Mouse (Mus musculus): ENCODE measurements around the gene Zdhhc14. TPM values are rescaled to one million over a fixed set of nuclear protein-coding genes. Genes with fewer than 3 reads are reported as not detected.

Gene Zdhhc14
- polyA plus RNA-seq, 1 experiment from 2014 or later = 1.6 TPM

GRCm38 (mm10) chr17:5567943-5568342, 75.6 kb downstream of the Zdhhc14 start:
- ATAC-seq (ENCODE audit: insufficient read depth) = peak; percentile 87
- H3K36me3 ChIP-seq (ENCODE audit: insufficient read depth) = no peaks in the 10 kb centered on the region
- 22% methylated on average over 5 of the region's 5 CpGs for WGBS
- peaks cover 9% of the 10 kb centered on the region; the same call in 1 of the 2 replicates for H3K4me1 ChIP-seq (ENCODE audit: insufficient read depth)
- no peaks in the 10 kb centered on the region for H3K9me3 ChIP-seq (ENCODE audit: low read depth, low read length)
- H3K4me2 ChIP-seq = no peak overlapping the region
- no peak for TF ChIP-seq CTCF (IDR thresholded peaks at IDR 0.05; ENCODE audit: low read depth)
- H3K27ac ChIP-seq (ENCODE audit: low read depth) = peak overlapping the region; percentile 27; the same call in 1 of the 2 replicates
- no peak overlapping the region for H3K9ac ChIP-seq
- H3K27me3 ChIP-seq (ENCODE audit: insufficient read depth, low read length) = no peaks in the 10 kb centered on the region
- DNase-seq = peak; percentile 92
- no peak overlapping the region for H3K4me3 ChIP-seq (ENCODE audit: low read depth, low read length)

DNA sequence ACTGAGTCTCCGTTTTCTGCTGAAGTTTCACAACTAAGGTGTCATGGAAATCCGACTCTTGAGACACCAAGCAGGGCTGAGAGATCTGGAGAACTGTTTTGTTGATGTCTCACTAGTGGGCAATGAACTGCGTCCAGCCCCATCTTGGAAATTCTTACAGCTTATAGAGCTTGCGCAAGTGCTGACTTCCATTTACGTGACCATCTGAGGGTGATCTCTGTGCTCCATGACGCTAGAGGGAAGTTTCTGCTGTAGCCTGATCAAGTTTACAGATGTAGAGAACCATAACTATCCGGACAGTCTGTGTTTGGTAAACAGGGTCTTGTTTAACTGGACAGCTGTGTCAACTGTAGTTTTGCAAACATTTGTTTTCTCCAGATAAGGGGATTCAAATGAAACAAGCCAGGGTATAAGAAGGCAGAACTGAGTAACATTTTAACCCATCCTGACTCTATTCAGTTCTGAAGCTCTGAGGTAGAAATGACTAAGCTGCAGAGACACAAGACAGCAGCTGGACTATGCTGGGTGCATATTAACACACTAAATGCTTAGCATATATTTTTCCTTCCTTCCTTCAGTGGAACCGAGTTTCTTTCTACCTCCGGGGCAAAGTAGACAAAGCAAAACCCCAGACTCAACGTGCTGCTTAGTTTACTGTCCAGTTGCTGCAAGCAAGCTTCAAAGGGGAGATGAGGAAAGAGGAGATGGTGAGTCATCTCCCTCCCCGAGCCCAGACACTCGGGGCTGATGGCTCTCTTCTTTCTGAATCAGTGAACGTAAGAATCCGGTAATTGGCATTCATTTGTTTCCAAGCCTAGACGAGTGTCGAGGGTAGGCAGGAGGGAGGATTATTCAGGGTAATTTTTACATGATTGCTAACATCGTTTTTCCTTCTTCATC, 77.0 kb downstream of the Zdhhc14 start:
- Histone ChIP-seq H3K4me2 (no peak overlapping the region), H3K27me3 (ENCODE audit: insufficient read depth, low read length) (no peaks in the 10 kb centered on the region), H3K9ac (no peak overlapping the region), H3K27ac (ENCODE audit: low read depth) (no peak overlapping the region), H3K9me3 (ENCODE audit: low read depth, low read length) (no peaks in the 10 kb centered on the region), H3K4me1 (ENCODE audit: insufficient read depth) (peaks cover 9% of the 10 kb centered on the region; the same call in 1 of the 2 replicates), H3K4me3 (ENCODE audit: low read depth, low read length) (no peak overlapping the region), H3K36me3 (ENCODE audit: insufficient read depth) (no peaks in the 10 kb centered on the region)
- ATAC-seq (ENCODE audit: insufficient read depth) (no peak), DNase-seq (no peak)
- 65% methylated on average over 17 of the region's 17 CpGs for WGBS
- TF ChIP-seq CTCF (IDR thresholded peaks at IDR 0.05; ENCODE audit: low read depth) = no peak

DNA sequence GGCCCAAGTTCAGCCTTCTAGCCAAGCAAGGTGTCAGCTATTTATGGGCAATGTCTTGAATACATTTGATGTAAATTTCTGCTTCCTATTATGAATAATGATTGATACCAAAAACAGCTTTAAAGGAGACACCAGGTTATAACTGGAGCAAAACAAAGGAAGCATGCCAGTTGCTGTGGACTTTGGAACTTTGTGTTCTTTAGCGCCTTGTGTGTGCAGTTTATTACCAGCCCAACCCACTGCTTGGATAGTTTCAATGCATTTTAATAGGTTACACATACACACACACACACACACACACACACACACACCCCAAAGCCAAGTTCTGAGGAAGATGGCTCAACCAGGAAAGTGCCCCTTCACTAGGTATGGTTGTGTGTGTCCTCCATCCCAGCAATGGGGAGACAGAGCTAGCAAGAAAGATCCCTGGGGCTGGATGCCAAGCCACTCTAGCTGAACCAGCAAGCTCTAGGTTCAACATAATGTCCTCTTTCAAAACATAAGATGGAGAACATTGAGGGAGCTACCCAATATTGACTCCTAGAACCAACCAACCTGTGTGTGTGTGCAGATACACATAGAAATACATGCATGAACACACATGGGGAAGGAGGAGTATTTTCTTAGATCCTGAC, 79.9 kb downstream of the Zdhhc14 start:
- Histone ChIP-seq H3K36me3 (ENCODE audit: insufficient read depth) (no peaks in the 10 kb centered on the region), H3K4me2 (no peak overlapping the region), H3K4me1 (ENCODE audit: insufficient read depth) (peaks cover 6% of the 10 kb centered on the region; the same call in 1 of the 2 replicates), H3K27ac (ENCODE audit: low read depth) (no peak overlapping the region), H3K4me3 (ENCODE audit: low read depth, low read length) (no peak overlapping the region), H3K9me3 (ENCODE audit: low read depth, low read length) (no peaks in the 10 kb centered on the region), H3K27me3 (ENCODE audit: insufficient read depth, low read length) (no peaks in the 10 kb centered on the region), H3K9ac (no peak overlapping the region)
- 90% methylated on average over 1 of the region's 1 CpGs for WGBS
- ATAC-seq (ENCODE audit: insufficient read depth) (no peak), DNase-seq (no peak)
- TF ChIP-seq CTCF (IDR thresholded peaks at IDR 0.05; ENCODE audit: low read depth) = no peak

- Histone ChIP-seq H3K4me2 (no peak overlapping the region), H3K27me3 (ENCODE audit: insufficient read depth, low read length) (no peaks in the 10 kb centered on the region), H3K4me1 (ENCODE audit: insufficient read depth) (no peaks in the 10 kb centered on the region), H3K9me3 (ENCODE audit: low read depth, low read length) (no peaks in the 10 kb centered on the region), H3K4me3 (ENCODE audit: low read depth, low read length) (no peak overlapping the region), H3K36me3 (ENCODE audit: insufficient read depth) (no peaks in the 10 kb centered on the region), H3K9ac (no peak overlapping the region), H3K27ac (ENCODE audit: low read depth) (no peak overlapping the region)
- no peak for TF ChIP-seq CTCF (IDR thresholded peaks at IDR 0.05; ENCODE audit: low read depth)
- DNase-seq = no peak
- ATAC-seq (ENCODE audit: insufficient read depth) = no peak
Measured at GRCm38 (mm10) chr17:5572745-5573420, 80.5 kb downstream of the Zdhhc14 start.

DNA sequence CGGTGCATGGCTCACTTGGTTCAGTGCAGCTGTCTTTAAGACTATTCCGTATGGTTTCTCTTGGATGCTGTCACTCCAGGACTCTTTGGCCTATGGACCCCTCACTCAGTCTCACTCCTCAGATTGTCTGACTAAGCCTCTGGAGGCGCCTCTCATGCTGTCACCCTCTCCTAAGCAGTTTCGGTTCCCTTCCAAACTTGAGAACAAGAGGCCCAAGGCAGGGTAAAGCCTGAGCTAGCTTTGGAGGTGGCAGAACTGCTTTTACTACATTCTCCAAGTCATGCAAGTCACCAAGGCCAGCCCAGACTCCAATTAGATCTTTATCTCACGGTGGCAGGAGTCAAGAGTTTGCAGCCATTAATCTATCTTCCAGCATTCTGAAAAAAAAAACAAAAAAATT, 82.3 kb downstream of the Zdhhc14 start:
- ATAC-seq (ENCODE audit: insufficient read depth) = no peak
- no peaks in the 10 kb centered on the region for H3K9me3 ChIP-seq (ENCODE audit: low read depth, low read length)
- H3K4me3 ChIP-seq (ENCODE audit: low read depth, low read length) = no peak overlapping the region
- H3K27me3 ChIP-seq (ENCODE audit: insufficient read depth, low read length) = no peaks in the 10 kb centered on the region
- H3K36me3 ChIP-seq (ENCODE audit: insufficient read depth) = no peaks in the 10 kb centered on the region
- DNase-seq = peak; percentile 47
- no peaks in the 10 kb centered on the region for H3K4me1 ChIP-seq (ENCODE audit: insufficient read depth)
- WGBS = 44% methylated on average over 5 of the region's 5 CpGs
- H3K4me2 ChIP-seq = no peak overlapping the region
- no peak overlapping the region for H3K9ac ChIP-seq
- no peak overlapping the region for H3K27ac ChIP-seq (ENCODE audit: low read depth)
- TF ChIP-seq CTCF (IDR thresholded peaks at IDR 0.05; ENCODE audit: low read depth) = no peak

GRCm38 (mm10) chr17:5575518-5575917, 83.2 kb downstream of the Zdhhc14 start:
- Histone ChIP-seq H3K4me3 (ENCODE audit: low read depth, low read length) (no peak overlapping the region), H3K4me2 (no peak overlapping the region), H3K9ac (no peak overlapping the region), H3K9me3 (ENCODE audit: low read depth, low read length) (no peaks in the 10 kb centered on the region), H3K4me1 (ENCODE audit: insufficient read depth) (no peaks in the 10 kb centered on the region), H3K36me3 (ENCODE audit: insufficient read depth) (no peaks in the 10 kb centered on the region), H3K27me3 (ENCODE audit: insufficient read depth, low read length) (no peaks in the 10 kb centered on the region), H3K27ac (ENCODE audit: low read depth) (no peak overlapping the region)
- no peak for TF ChIP-seq CTCF (IDR thresholded peaks at IDR 0.05; ENCODE audit: low read depth)
- peak; percentile 47 for DNase-seq
- no peak for ATAC-seq (ENCODE audit: insufficient read depth)
- 60% methylated on average over 4 of the region's 4 CpGs for WGBS

GRCm38 (mm10) chr17:5582232-5582631, 89.9 kb downstream of the Zdhhc14 start:
- H3K4me2 ChIP-seq = no peak overlapping the region
- no peak overlapping the region for H3K9ac ChIP-seq
- no peaks in the 10 kb centered on the region for H3K36me3 ChIP-seq (ENCODE audit: insufficient read depth)
- no peak for DNase-seq
- no peak overlapping the region for H3K27ac ChIP-seq (ENCODE audit: low read depth)
- H3K9me3 ChIP-seq (ENCODE audit: low read depth, low read length) = no peaks in the 10 kb centered on the region
- ATAC-seq (ENCODE audit: insufficient read depth) = no peak
- no peaks in the 10 kb centered on the region for H3K27me3 ChIP-seq (ENCODE audit: insufficient read depth, low read length)
- no peak for TF ChIP-seq CTCF (IDR thresholded peaks at IDR 0.05; ENCODE audit: low read depth)
- H3K4me1 ChIP-seq (ENCODE audit: insufficient read depth) = no peaks in the 10 kb centered on the region
- 93% methylated on average over 3 of the region's 3 CpGs for WGBS
- H3K4me3 ChIP-seq (ENCODE audit: low read depth, low read length) = no peak overlapping the region

Measured in lung, embryonic 14.5 days (tissue).